Mouse (Mus musculus): ENCODE results near the gene Tuba1a.

DNA sequence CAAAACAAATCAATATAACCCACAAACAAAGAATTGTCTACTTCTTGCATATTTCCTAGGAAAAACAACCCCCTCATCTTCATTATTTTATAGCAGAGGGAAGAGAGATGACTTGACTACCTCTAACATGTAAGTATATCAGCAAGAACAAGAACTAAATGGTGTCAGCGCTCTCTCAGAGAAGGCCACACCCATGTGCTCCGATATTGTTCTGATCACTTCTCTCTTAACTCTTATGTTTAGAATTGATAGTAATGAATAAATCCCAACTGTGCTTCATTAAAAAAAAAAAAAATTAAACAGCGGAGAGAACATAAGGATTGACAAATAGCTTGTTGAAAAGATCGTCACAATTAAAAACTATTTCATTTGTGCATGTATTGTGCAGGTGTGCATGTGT is 1.8 kb upstream of the Tuba1a start:
- TF ChIP-seq CTCF (IDR thresholded peaks at IDR 0.05; ENCODE audit: extremely low read depth, insufficient read depth, insufficient read length, insufficient replicate concordance) (no peak), POLR2A (IDR thresholded peaks at IDR 0.05; ENCODE audit: low read depth, low read length) (no peak)
